Mouse (Mus musculus): ENCODE measurements around the gene Mrpl2.

Mrpl2 gene

GRCm38 (mm10) chr17:46699245-46699644 lies 53.2 kb downstream of the Mrpl2 start:
- intact Hi-C loops (cut with DNase I): no loop called here

Measured in adrenal gland (tissue).